Mouse (Mus musculus): ENCODE measurements around the gene Mex3b. TPM values are rescaled to one million over a fixed set of nuclear protein-coding genes. Genes with fewer than 3 reads are reported as not detected.

Mex3b gene
- total and polyA plus RNA-seq, 3 experiments: 0.59 to 2.5 (median 2.1) TPM

DNA sequence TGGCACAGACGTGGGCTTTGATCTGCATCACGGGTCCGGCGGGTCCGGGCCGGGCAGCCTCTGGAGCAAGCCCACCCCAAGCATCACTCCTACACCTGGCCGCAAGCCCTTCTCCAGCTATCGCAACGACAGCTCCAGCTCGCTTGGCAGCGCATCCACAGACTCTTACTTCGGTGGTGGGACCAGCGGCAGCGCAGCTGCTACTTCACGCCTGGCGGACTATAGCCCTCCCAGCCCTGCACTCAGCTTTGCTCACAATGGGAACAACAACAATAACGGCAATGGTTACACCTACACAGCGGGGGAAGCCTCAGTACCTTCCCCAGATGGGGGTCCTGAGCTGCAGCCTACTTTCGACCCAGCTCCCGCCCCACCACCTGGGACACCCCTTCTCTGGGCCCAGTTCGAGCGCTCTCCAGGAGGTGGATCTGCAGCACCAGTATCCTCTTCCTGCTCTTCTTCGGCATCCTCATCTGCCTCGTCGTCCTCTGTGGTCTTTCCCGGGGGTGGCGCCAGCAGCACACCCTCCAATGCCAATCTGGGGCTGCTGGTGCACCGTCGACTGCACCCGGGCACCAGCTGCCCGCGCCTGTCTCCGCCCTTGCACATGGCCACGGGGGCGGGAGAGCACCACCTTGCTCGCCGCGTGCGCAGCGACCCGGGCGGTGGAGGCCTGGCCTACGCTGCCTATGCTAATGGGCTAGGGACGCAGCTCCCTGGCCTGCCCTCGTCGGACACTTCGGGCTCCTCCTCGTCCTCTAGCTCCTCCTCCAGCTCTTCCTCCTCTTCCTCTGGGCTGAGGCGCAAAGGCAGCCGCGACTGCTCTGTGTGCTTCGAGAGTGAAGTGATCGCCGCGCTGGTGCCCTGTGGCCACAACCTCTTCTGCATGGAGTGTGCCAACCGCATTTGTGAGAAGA is 2.4 kb downstream of the Mex3b start:
- Histone ChIP-seq H3K27me3 (replicated peaks) (peaks cover 2% of the 10 kb centered on the region), H3K4me2 (ENCODE audit: insufficient read depth, low read depth, poor library complexity, severe bottlenecking) (no peak overlapping the region), H3K9me3 (replicated peaks; ENCODE audit: low read length) (peaks cover 14% of the 10 kb centered on the region), H3K79me2 (replicated peaks; ENCODE audit: control insufficient read depth, extremely low read depth, insufficient read depth, poor library complexity, severe bottlenecking) (no peaks in the 10 kb centered on the region), H3K27ac (ENCODE audit: insufficient read depth, low read depth) (no peak overlapping the region), H3K36me3 (replicated peaks in 1 of 2; ENCODE audit: control insufficient read depth in 1 of 2, insufficient read depth in 1 of 2, low read length in 1 of 2) (peaks cover 0 to 16% of the 10 kb centered on the region in 2 experiments), H3K4me1 (ENCODE audit: control insufficient read depth in 1 of 2, insufficient read depth in 2 of 2) (peaks cover 2 to 4% of the 10 kb centered on the region in 2 experiments; a peak in 1 of 4 replicates), H3K4me3 (replicated peaks in 1 of 3; ENCODE audit: low read depth in 2 of 3, low read length in 2 of 3, poor library complexity in 1 of 3) (no peak overlapping the region), H3K9ac (ENCODE audit: insufficient read depth, low read depth) (no peak overlapping the region)
- no peak for TF ChIP-seq JUND (conservative IDR thresholded peaks at IDR 0.05; ENCODE audit: low read depth, low read length)
- no peak for DNase-seq (ENCODE audit: extremely low read depth)
- in situ Hi-C loops (cut with MboI; ENCODE audit: low pct_ligation_motif_present, low pct_unique_long_range_greater_than_20kb, low sequenced_read_pairs) (no loop called here), dilution Hi-C loops (cut with MboI; ENCODE audit: extremely low pct_ligation_motif_present, extremely low pct_unique_long_range_greater_than_20kb, low sequenced_read_pairs) (no loop called here)

DNA sequence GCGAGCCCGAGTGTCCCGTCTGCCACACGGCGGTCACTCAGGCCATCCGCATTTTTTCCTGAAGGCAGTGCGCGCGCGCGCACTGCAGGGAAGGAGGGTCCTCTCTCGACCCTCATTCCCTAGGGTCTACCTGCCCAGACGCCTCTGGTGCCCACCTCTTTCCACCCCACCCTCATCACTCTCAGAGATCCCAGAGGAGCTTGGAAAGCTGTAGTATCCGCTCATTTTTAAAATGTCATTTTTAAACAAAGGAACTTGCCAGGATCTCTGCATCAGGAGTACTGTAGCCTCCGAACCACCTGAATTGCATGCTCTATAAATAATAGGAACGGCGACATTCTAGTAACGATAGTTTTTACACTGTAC is 3.0 kb downstream of the Mex3b start:
- Histone ChIP-seq H3K27ac (ENCODE audit: insufficient read depth, low read depth) (no peak overlapping the region), H3K9ac (ENCODE audit: insufficient read depth, low read depth) (no peak overlapping the region), H3K9me3 (replicated peaks; ENCODE audit: low read length) (peaks cover 14% of the 10 kb centered on the region), H3K4me2 (ENCODE audit: insufficient read depth, low read depth, poor library complexity, severe bottlenecking) (no peak overlapping the region), H3K36me3 (replicated peaks in 1 of 2; ENCODE audit: control insufficient read depth in 1 of 2, insufficient read depth in 1 of 2, low read length in 1 of 2) (peaks cover 0 to 16% of the 10 kb centered on the region in 2 experiments), H3K27me3 (replicated peaks) (no peaks in the 10 kb centered on the region), H3K79me2 (replicated peaks; ENCODE audit: control insufficient read depth, extremely low read depth, insufficient read depth, poor library complexity, severe bottlenecking) (no peaks in the 10 kb centered on the region), H3K4me3 (replicated peaks in 1 of 3; ENCODE audit: low read depth in 2 of 3, low read length in 2 of 3, poor library complexity in 1 of 3) (no peak overlapping the region), H3K4me1 (ENCODE audit: control insufficient read depth in 1 of 2, insufficient read depth in 2 of 2) (peaks cover 2 to 4% of the 10 kb centered on the region in 2 experiments; a peak in 1 of 4 replicates)
- no peak for DNase-seq (ENCODE audit: extremely low read depth)
- TF ChIP-seq ELF1 (IDR thresholded peaks at IDR 0.05; ENCODE audit: low read depth, low read length): no peak
- TF ChIP-seq E2F4 (IDR thresholded peaks at IDR 0.05; ENCODE audit: insufficient replicate concordance, low read depth, low read length): no peak
- no peak for TF ChIP-seq NELFE (IDR thresholded peaks at IDR 0.05; ENCODE audit: low read depth, low read length)
- no peak for TF ChIP-seq SMC3 (IDR thresholded peaks at IDR 0.05; ENCODE audit: low read depth, low read length)
- TF ChIP-seq POLR2AphosphoS2 (IDR thresholded peaks at IDR 0.05; ENCODE audit: low read depth, low read length): no peak
- no peak for TF ChIP-seq MEF2A (IDR thresholded peaks at IDR 0.05; ENCODE audit: borderline replicate concordance, low read depth, low read length)
- TF ChIP-seq ZKSCAN1 (IDR thresholded peaks at IDR 0.05; ENCODE audit: borderline replicate concordance, low read depth, low read length): no peak
- dilution Hi-C loops (cut with MboI; ENCODE audit: extremely low pct_ligation_motif_present, extremely low pct_unique_long_range_greater_than_20kb, low sequenced_read_pairs) (no loop called here), in situ Hi-C loops (cut with MboI; ENCODE audit: low pct_ligation_motif_present, low pct_unique_long_range_greater_than_20kb, low sequenced_read_pairs) (no loop called here)

DNA sequence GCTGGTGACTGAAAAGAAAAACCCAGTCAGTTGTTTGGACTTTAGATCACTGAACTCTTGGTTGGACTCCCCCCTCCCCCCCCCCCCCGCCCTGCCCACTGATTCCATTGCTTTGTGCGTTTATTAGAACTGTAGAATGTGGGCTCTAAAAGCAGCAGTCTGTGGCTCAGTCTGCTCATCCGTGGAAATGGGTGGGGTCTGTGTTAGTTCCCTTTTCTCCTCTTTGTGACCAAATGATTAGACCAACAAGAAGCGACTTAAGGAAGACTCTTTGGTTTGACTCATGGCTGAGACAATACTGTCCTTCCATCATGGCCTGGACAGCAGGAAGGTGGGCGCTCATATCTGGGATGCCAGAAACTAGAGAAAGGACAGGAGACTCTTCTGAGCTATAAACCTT is 9.4 kb downstream of the Mex3b start:
- Histone ChIP-seq H3K27ac (ENCODE audit: insufficient read depth, low read depth) (no peak overlapping the region), H3K9ac (ENCODE audit: insufficient read depth, low read depth) (no peak overlapping the region), H3K36me3 (replicated peaks in 1 of 2; ENCODE audit: control insufficient read depth in 1 of 2, insufficient read depth in 1 of 2, low read length in 1 of 2) (no peaks in the 10 kb centered on the region), H3K4me2 (ENCODE audit: insufficient read depth, low read depth, poor library complexity, severe bottlenecking) (no peak overlapping the region), H3K4me3 (replicated peaks in 1 of 3; ENCODE audit: low read depth in 2 of 3, low read length in 2 of 3, poor library complexity in 1 of 3) (no peak overlapping the region), H3K79me2 (replicated peaks; ENCODE audit: control insufficient read depth, extremely low read depth, insufficient read depth, poor library complexity, severe bottlenecking) (no peaks in the 10 kb centered on the region), H3K27me3 (replicated peaks) (no peaks in the 10 kb centered on the region), H3K9me3 (replicated peaks; ENCODE audit: low read length) (peaks cover 4% of the 10 kb centered on the region), H3K4me1 (ENCODE audit: control insufficient read depth in 1 of 2, insufficient read depth in 2 of 2) (peaks cover 0 to 22% of the 10 kb centered on the region in 2 experiments; a peak in 2 of 4 replicates)
- TF ChIP-seq CHD2 (IDR thresholded peaks at IDR 0.05; ENCODE audit: low read length) (no peak), IRF4 (IDR thresholded peaks at IDR 0.05; ENCODE audit: low read depth, low read length) (0 out of 2 replicates have a peak, but pooled peaks have one; percentile 12), USF2 (conservative IDR thresholded peaks at IDR 0.05; ENCODE audit: low read depth, low read length) (no peak), MAFK (IDR thresholded peaks at IDR 0.05; ENCODE audit: insufficient replicate concordance, low read length) (no peak), EP300 (IDR thresholded peaks at IDR 0.05; ENCODE audit: low read length) (0 out of 2 replicates have a peak, but pooled peaks have one; percentile 28), HCFC1 (IDR thresholded peaks at IDR 0.05; ENCODE audit: low read depth, low read length) (no peak), TCF12 (IDR thresholded peaks at IDR 0.05; ENCODE audit: low read depth, low read length) (no peak), ZKSCAN1 (IDR thresholded peaks at IDR 0.05; ENCODE audit: borderline replicate concordance, low read depth, low read length) (no peak), ZNF384 (IDR thresholded peaks at IDR 0.05; ENCODE audit: low read depth, low read length) (no peak), MXI1 (IDR thresholded peaks at IDR 0.05; ENCODE audit: low read depth, low read length) (no peak), USF1 (IDR thresholded peaks at IDR 0.05; ENCODE audit: low read depth, low read length) (no peak)
- in situ Hi-C loops (cut with MboI; ENCODE audit: low pct_ligation_motif_present, low pct_unique_long_range_greater_than_20kb, low sequenced_read_pairs): no loop called here
- DNase-seq (ENCODE audit: extremely low read depth): peak; percentile 74
- dilution Hi-C loops (cut with MboI; ENCODE audit: extremely low pct_ligation_motif_present, extremely low pct_unique_long_range_greater_than_20kb, low sequenced_read_pairs): no loop called here

All from CH12.LX (cell line).